Mouse (Mus musculus) inflammation-experienced regulatory T-cells, adult 6 months (primary cell): ENCODE data around the gene Tpst1. TPM values are rescaled to one million over a fixed set of nuclear protein-coding genes. Genes with fewer than 3 reads are reported as not detected.

ENCODE experiments used
- ATAC-seq: one replicate; pipeline ENCODE4 v1.8.0; 2017
- polyA plus RNA-seq, 3 experiments: library from polyadenylated mRNA; unstranded; fragments of 100-300 nt; shearing (Covaris generic); gene quantifications; one replicate each; pipeline ENCODE4 v1.2.1; 2017

The Tpst1 gene
- 1 to 10 TPM; 1.9 to 2.2 (median 2.0) TPM for polyA plus RNA-seq

DNA sequence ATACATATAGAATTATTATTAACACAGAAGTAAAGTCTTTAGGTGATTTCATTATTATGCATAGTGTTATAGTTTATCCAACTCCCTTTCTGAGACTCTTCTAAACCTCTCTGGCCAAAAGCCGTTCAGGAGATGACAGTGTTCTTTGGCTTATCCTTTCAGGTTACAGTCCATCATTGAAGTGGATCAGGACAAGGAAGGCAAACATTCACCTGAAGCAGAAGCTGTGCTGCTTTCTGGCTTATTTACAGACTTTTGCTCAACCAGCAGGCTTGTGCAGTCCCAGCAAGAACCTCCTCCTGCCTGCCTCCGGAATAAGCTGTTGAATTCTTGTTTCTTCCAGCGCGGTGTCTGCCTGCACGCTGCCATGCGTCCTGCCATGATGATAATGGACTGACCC is at the start of gene Tpst1:
Gene Tpst1, plus strand, starts transcription at position 301 of the 400 bp plus-strand sequence.
- no peak for ATAC-seq

DNA sequence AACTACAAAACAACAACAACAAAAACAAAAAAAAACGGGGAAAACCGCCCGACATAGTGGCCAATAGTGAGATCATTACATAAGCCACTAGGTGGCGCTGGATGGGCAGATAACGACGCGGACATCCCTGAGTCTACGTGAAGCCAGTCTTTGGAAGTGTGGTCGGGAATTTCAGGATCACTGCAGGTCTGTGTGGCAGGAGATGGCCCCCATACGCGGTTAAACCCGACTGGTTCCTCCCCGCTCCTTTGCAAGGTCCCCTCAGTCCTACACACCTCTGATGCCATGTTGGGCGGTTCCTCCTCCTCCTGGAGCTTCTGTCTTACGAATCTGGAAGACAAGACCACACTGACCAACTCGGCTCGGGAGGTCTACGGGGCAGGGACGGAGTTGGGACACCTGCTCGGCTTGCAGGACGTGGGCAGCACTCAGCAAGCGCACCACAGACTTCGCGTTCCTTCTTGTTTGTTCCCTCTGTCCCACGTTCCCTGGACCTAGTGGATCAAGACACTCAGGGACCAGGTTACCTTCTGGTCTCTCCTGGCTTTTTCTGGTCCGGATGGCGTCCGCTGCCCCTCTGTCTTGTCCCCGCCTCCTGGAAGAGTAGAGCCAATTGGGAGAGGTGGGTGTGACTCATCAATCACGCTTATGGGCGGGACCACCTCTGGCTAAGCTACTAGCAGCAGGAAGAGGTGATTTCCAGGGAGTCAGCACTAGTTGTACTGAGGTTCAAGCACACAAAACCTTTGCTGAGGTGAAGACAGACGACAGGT is 49.2 kb upstream of the Tpst1 start:
- ATAC-seq, result peak; percentile 90

DNA sequence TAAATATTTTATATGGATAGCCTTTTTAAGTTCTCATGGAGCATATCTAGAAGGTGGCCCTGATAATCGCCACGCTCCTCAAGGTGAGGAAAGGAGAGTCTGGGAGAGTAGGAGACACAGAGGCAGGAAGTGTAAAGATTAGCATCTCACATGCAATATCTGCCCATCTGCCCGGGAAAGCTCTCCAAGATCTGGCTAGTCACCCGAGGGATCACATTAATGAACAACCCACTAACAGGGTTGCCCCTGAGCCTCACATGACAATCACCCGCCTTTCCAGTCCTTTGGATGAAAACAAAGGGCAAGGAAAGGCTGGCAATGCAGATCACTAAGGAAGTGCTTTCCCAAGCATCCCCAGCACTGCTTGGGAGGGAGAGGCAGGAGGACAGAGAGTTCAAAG is 46.0 kb upstream of the Tpst1 start:
- no peak for ATAC-seq

DNA sequence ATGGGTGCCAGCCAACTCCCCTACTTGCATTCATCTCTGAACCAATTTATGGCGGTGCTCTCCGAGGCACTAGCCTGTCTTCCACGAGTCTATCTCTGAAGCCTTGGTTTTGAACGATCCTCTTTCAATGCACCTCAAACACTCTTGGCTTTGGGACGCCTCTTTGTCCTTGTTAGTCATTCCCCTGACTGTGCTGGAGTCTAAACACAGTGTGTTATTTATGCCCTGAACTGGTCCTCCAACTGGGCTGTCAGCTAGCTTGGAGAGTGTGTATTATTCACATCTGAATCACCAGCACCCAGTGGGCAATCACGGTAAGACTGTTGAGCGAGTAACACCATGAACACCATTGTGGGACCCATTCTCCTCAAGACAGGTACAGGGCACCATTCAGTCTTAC is 45.4 kb upstream of the Tpst1 start:
- no peak for ATAC-seq

DNA sequence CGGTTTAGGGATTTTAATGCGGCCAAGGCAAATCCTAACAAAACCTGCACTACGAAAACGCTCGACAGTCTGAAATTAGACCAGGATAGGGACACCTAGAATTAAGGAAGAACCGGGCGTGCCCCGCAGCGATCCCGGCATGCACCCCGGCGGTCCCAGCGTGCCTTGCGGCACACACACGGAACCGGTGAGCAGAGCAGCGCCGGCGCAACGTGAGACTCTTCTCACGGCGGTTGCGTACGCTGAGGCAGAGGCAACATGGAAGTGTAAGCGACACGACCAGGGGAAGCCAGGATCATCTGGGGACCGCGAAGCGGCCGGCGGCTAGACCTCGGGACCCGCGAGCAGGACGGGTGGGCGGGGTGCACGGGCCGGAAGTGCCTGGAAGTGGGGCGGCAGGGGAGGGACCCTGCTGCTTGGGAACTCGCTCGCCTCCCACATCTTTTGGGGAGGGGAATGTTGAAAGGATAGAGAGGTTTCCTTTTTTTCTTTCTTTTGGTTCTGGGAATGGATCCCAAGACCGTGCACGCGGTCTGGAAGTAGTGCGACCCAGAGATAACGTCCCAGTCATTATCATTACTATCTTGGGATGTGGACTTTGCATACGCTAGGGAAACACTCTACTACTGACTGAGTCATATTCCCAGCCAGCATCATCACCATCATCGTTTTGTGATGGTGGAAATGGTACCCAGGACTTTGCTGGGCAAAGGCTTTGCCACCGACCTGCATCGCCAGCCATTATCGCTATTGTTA is 43.8 kb upstream of the Tpst1 start, which contains the start of the genes Asl and Crcp:
Gene Asl, minus strand, starts transcription at position 106 of the 756 bp plus-strand sequence.
Gene Crcp, plus strand, starts transcription at position 149 of the 756 bp plus-strand sequence.
- peak; percentile 72 for ATAC-seq

DNA sequence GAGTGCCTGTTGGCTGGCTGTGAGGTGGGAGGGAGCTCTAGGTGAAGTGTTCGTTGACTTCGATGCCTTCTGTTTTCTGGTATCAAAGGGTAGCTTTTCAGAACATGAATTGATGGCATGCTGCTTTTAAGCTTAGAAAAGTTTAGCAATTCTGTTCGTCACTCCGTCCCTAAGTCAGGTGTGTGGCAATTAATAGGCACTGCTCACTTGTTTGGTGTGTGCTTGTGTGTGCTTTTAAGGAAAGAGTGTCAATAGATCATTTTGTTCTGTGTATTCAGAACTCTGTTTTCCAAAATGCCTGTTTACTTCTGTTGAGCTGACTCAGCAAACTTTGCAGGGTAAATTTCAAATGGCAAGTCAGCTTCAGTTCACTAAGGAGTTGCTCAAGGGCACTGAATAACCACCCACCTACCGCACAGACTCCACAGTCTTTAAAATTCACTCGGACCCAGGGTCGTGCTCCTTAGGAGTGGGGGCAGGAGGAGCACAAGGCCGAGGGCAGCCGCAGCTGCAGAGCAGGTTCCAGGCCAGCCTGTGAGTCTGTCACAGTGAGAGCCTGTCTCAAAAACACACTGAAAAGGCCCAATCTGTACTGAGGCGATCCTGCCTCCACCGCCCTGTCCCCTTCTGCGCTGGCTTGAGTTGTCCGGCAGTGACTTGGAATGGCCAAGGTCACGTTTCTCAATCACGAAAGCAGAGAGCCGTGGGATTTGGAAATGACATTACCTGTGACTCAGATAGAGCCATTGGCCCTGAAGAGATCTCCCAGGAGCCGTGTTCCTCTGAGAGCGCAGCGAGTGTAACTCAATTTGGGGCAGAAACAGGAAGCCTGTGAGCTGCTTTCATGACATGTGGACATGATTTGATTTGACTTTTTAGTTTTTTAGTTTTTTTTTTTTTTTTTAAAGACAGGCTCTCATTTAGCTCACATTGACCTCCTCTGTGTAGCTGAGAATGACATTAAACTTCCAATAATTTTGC is 41.4 kb upstream of the Tpst1 start:
- ATAC-seq, result no peak

DNA sequence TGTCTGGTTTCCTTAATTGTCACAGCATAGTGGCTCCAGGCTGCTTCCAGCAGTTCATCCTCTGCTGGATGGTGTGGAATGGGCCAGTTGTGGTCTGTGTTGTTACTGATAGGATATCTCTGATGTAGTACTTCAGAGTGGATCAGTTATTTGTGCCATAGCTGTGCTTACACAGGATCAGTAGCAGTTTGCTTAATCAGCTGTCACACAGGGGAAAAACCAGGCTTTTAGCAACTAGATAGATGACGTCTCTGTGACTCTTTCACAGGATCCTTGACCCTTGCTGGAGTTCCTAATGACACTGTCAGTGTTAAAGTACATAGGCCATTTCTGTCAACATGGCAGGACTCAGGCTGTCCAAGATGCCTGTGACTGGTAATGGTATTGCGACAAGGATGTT is 39.3 kb upstream of the Tpst1 start:
- no peak for ATAC-seq

DNA sequence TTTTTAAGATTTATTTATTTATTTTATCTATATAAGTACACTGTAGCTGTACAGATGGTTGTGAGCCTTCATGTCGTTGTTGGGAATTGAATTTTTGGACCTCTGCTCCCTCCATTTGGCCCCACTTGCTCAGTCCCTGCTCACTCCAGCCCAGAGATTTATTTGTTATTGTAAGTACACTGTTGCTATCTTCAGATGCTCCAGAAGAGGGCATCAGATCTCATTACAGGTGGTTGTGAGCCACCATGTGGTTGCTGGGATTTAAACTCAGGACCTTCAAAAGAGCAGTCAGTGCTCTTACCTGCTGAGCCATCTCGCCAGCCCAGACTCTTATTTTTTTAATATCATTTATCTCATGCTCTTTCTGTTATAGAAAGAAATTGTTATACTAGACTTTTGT is 36.8 kb upstream of the Tpst1 start:
- peak; percentile 46 for ATAC-seq

DNA sequence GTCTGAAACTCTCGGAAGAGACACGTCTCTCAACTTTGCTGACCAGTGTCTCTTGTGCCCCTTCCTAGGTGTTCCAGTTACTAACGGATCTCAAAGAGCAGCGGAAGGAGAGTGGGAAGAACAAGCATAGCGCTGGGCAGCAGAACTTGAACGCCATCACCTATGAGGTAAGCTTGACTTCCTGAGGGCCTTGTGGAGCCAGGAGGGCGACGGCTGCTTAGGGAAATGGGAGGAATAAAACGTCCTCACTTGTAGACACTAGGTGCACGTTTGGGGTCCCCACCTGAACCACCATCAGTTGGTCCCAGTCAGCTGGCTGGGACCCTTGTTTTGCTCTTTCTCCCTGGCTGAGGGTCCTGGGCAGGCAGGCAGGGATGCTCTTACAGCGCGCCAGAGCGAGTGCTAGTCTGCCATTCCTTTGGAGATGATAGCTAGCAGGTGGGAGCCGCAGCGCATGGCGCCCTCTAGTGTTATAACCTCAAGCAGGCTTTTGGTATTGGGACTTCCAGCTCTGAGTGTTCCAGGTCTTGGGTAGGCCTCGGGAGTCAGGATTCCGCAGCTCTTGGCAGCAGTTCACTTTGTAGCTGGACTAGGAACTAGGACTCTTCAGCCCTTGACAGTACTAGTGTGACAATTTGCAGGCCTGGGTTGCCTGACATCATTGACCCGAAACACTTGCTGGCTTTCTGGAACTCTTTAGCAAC is 35.2 kb upstream of the Tpst1 start:
- ATAC-seq, result peak; percentile 58

DNA sequence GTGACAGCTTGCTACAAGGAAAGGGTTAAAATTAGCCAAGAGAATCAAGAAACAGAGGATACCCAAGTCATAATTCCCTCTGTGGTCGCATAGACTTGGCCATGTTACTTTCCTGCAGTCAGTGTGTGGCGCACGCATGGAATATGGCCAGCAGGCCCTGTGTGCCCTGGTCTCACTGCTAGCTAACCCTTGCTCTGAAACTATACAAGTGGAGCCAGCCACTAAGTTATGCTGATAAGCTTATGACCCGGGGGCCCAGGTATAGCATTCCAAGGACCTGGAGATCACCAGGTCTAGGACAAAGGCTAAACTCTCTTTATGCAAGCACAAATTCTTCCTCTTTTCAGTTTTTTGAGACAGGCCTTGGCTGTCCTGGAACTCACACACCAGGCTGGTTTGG is 32.3 kb upstream of the Tpst1 start:
- ATAC-seq, result no peak

DNA sequence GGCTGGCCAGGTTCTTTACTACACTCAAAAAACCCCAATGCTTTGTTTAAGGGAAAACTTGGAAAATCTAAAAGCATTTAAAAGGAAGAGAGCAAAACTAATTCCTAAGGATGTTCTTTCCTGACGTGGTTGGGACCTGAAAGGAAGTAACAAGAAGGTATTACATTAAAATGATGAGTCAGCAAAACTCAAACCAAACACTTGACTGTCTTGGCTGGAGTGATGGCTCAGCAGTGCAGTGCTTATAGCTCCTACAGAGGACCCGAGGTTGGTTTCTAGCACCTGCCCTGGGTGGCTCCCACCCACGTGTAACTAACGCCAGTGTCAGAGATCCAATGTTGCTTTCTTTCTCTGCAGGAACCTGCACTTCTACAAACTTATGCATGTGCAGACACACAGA is 31.9 kb upstream of the Tpst1 start:
- ATAC-seq, result no peak

DNA sequence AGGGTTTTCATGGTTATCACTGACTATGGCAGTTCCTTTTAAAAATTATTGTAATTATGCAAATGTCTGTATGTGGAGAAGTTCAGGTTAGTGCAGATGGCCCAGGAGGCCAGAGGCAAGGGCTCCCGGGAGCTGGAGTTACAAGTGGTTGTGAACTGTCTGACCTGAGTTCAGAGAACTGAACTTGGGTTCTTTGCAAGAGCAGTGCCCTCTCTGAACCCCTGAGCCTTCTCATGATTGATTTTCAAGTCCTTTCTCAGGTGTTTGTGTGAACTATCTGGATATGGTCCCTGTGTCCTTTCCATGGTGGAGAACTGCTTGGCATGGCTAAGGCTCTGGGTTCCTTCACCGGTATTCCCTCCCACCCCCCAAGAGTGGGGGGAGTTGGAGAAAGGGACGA is 29.4 kb upstream of the Tpst1 start:
- no peak for ATAC-seq

DNA sequence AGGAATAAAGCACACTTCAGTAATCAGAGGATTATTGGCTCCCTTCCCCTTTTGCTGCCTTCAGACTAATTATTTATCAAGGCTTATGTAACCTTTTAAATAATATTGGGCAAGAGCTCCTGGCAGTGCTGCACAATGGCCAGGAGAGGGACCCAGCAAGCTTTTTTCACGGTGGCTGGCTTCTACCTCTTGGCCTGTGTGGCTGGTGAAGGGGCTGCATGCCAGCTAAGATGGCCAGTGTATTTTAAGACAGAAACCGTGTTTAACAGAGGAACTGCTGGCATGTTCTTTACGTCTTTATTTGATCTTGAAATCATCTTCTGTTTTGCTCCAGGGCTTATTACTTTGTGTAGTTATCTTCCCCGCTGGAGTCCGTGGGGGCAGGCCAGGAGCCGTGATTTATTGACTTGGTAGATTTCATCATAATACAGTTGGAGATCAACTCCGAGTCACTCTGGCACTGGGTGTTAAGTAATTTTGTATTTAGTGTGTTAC is 28.9 kb upstream of the Tpst1 start:
- no peak for ATAC-seq

DNA sequence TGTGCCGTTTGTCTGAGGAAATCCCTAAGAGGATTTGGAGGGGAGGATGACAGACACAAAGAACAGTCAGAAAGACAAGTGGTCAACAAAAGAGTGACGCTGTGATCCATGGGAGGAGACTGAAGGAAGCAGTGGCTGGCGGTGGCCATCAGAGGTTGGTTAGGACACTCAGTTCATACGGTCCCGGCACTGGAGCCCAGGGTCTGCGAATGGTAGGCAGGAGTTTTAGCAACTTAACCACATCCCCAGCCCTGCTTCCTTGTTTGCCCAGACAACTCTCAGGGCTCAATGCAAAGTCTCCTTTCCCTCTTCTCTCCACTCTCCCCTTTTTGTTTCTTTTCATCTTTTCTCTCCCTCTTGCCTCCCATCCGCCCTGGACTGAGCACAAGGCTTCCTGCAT is 27.0 kb upstream of the Tpst1 start:
- ATAC-seq, result no peak

DNA sequence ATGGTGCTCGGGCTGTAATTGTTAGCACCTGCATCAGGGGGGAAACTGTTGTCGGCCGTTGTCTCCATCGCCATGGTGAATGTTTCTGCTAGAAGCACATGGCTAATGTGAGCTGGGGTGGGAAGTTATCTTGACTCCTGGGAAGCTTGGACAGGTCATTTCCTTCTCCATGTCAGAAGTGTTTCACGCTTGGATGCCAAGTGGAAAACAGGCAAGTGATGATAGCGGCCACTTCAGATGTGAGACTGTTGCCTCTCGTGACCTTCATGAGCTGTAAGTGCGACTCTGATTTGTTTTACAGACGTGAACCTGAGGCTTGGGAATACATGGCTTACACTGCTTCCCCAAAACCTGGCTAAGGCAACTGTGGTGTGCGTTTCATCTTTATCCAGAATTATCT is 26.5 kb upstream of the Tpst1 start:
- no peak for ATAC-seq

DNA sequence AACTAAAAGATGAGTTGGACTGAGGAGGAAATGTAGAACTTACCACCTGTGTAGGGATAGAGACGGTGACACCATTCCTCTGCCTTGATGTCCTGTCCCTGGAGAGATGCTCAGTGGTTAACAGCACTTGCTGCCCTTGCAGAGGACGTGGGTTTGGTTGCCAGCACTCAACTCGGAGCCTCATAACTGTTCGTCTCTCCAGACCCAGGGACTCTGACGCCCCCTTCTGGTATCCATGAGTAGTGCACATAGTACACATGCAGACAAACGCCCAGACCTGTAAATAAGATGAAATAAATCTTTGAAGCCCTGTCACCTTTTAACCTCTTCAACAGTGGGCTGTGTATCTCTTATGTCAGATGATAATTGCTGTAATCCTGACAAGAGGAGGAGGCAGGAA is 26.1 kb upstream of the Tpst1 start:
- ATAC-seq, result no peak

DNA sequence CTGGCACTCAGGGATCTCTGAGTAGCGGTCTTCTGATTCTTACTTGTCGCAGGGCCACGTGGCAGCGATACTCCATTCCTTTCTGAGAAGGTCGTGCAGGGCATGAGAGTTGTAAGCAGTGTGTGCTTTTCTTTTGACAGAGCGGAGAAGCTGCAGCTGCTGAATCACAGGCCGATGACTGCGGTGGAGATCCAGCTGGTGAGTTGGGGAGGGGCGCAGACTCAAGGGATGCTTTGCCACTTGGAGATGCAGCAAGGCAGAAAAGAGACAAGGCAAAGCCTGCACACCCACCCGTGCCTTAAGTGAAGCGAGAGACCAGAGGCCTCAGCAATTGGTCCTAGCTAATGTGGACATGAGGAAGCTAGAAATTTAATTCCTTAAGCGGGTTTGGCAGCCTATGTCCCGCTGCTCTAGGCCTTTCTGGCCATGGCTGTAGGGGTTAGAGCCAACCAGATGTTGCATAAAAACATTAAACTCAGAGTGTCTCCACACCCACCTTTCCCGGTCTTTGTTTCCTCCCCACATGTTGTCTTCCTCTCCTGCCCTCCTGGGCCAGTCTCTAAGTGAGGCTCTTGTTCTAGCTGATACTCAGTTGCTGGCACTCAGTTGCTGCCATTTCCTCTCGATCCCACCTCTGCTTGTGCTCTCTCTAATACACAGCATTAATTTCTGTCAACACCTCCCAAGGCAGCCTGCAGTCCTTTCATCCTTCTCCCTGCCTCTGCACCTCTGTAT is 24.2 kb upstream of the Tpst1 start:
- ATAC-seq, result no peak

DNA sequence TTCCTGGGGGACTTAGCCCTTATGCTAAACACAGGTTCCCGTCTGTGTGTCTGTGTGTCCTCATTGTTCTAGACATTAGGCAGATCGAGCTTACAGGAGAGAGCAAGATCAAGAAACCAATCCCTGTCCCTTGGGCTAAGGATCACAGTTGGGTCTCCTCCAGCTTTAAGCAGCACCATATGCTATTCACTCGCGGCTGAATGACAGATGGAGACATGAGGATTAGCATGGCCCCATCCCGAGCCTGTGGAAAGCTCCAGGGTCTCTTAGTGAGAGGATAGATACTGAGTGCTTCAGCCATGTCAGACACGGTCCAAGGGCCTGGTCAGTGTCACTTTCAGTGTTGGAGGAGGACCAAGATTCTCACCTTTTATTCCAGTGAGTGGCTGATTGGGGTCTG is 22.7 kb upstream of the Tpst1 start:
- ATAC-seq, result no peak

DNA sequence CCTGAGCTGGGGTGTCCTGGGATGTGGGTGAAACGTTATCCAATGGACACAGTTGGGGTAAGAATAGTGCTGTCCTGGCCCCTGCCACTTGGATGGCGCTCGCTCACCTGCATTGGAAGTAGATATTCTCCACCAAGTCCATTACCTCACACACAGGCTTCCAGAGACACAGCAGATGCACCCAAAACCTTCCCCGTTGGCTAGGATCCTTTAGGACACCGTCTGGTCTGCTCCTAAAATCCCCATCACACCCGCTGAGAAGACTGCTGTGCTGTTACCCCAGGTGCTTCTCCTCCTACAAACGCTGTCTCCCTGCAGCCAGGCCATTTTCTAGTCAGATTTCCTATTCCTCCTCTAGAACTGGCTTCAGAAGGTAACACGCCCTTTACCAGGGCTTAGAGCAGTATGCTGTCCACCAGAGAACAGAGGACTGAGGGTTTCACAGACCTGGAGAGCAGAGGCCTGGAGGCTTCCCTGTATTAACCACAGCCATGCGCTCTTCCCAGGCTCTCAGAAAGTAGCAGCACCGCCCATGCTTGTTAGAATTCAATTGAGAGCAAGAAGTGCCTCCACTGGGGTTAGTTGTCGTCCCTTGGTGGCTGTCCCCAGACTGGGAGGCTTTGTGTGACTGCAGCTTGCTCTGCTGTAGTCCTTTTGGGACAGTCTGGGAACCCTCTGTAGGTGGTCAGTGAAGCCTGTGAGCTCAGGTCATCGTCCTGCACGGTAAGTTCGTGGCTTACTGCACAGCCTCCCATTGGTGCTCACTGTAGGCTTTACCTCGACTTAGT is 21.9 kb upstream of the Tpst1 start:
- no peak for ATAC-seq

DNA sequence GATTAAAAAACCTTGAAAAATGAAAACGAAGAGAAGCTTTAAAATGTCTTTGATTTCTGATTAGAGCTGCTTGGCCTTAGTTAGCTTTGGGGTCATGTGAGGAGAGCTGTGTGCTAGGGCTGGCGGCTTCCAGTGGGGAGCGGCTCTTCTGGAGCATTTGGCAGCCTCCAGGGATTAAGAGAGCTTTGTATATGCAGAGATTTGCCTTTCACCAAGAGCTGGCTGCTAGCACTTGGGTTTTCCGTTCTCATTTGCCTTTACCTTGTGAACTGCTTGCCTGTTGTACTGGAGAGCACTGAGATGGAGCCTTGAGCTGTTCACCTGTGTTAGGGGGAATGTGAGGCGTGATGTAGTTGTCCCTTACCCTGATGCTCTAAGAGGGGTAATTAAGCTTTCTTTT is 20.6 kb upstream of the Tpst1 start:
- ATAC-seq, result no peak
